Mouse (Mus musculus) E14TG2a.4 (cell line): ENCODE measurements around the gene Gm20605.

ENCODE experiments used
- CTCF ChIP-seq: conservative IDR thresholded peaks from 2 replicates; pipeline ENCODE4 v1.5.1; 2014; ENCODE audit warnings: low read length
- NANOG ChIP-seq: IDR thresholded peaks from 2 replicates; pipeline ENCODE4 v1.6.1; 2014; ENCODE audit warnings: borderline replicate concordance, low read length, mixed read lengths

DNA sequence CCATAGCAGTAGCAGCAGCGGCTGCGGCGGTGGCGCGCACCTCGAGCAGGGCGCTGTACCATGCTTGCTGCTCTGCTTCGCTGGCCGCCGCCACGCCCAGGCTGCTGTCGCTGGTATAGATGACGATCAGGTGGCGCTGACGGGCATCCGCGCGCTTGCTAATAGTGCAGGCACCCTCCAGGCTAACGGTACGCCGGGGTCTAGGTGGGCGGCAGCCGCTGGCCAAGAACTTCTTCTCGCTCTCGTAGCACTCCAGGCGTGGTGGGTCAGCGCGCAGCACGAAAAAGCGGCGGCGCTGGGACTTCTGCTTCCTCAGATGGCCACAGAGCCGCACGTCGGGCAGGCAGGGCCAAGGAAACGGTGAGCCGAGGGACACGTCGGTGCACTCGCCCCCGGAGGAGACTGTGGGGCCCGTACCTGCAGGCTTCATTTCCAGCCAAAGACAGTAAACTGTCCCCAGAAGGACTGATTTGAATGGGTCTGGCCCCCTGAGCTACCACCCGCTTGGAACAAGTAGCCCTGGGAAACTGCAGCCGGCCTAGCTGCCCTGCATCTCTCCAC is 16.2 kb downstream of the Gm20605 start:
- TF ChIP-seq CTCF, result no peak
- TF ChIP-seq NANOG, result no peak
